Mouse (Mus musculus): ENCODE measurements around the gene Slc12a8.

DNA sequence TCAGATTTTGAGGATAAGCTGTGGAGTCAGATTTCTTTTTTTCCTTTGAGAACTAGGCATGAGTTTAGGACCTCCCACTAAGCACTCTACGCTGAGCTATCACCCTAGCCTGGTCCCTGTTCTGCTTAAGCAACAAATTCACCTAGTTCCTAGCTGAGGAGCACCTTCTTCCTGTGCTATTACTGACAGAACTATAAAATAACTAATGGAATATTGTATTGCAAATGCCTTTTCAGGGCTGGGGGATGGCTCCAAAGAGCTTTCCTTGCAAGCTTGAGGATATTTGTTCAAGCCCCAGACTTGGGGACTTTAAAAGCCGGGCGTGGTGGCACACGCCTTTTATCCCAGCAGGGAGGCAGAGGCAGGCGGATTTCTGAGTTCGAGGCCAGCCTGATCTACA lies 55.5 kb downstream of the Slc12a8 start:
- no peak for TF ChIP-seq CTCF (IDR thresholded peaks at IDR 0.05; ENCODE audit: borderline replicate concordance, insufficient read depth, low read length)
- no peak for TF ChIP-seq POLR2A (IDR thresholded peaks at IDR 0.05; ENCODE audit: low read depth, low read length)

Measured in embryonic fibroblast, embryonic 13.5 days (primary cell).